Mouse (Mus musculus) adrenal gland, postnatal 4 days (tissue): Measurements from ENCODE around the gene Tmem120b. TPM values are rescaled to one million over a fixed set of nuclear protein-coding genes. Genes with fewer than 3 reads are reported as not detected.

ENCODE experiments used
- DNase-seq, 2 experiments: peaks; one replicate each; pipeline ENCODE4 v3.0.0; 2021 to 2022; ENCODE audit warnings: low spot score in 2 of 2, mixed read lengths in 2 of 2
- total RNA-seq, 2 experiments: library from RNA; stranded (reverse); gene quantifications; 2 replicates each; pipeline ENCODE4 v1.2.3; 2021

Gene Tmem120b
- total RNA-seq, 2 experiments from 2014 or later: 11.4 to 12.2 TPM

- no peak for DNase-seq
Measured at GRCm38 (mm10) chr5:123125638-123126406, 57.6 kb downstream of the Tmem120b start.

- DNase-seq: no peak
Measured at GRCm38 (mm10) chr5:123127031-123127430, 58.8 kb downstream of the Tmem120b start.

- DNase-seq: no peak
Measured at GRCm38 (mm10) chr5:123128426-123129169, 60.4 kb downstream of the Tmem120b start.

DNA sequence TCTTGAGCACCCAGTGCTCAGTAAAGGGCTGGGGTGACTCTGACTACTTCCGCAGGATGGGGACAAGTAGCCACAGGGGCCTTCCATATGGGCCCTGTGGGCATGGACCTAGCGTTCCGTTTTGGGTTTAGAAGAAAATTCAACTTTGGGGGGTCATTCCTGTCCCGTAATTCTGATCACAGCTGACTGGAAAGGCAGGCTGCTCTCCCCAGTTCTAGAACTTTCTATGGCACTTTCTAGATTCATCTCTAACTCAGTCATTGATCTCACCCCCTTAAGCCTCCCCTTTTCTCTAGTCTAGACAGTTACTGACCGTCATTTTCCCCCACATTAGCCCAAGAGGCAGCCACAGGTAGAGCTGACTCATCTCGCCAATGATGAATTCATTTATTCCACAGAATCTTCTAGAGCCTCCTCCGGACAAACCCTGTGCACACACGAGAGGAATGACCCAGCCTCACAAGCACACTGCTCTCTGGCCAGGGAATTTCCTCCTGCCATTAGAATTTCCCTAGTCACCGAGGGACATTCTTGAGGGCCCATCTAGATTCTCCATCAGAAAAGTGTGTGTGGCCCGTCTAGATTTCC lies 61.0 kb downstream of the Tmem120b start:
- no peak for DNase-seq

DNA sequence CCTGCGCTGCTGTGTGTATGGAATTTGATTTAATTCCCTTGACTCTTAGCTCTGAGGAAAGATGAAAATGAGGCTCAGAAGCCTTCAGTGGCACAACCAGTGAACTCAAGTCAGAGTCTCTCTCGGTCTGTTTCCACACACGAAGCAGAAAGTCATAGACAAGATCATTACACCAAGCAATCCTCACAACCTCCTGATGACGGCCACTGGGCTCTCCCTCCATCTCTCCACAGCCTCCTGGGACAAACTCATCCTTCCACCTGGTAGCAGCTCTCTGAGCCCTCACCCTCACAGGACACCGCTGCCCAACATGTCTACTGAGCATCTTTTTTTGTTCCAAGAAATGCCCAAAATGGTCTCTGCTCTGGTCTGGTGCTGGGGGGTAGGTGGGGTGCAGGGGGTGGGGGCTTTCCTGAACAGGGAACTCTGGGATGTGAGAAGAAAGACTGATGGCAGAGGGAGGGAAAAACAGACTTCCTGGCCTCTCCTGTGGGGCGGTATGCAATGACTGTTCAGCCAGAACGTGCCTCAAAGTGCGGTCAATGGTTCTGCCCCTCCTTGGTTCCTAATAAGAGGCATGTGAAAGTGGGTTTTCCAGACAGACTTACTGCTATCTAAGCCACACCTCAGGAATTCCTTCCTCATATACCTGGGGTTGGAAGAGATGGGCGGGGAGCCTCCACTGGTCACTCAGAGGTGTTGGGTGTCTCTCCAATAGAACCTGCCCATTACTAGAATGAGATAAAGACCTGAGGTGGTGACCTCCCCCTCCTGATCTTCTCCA lies 62.0 kb downstream of the Tmem120b start:
- DNase-seq: no peak

DNA sequence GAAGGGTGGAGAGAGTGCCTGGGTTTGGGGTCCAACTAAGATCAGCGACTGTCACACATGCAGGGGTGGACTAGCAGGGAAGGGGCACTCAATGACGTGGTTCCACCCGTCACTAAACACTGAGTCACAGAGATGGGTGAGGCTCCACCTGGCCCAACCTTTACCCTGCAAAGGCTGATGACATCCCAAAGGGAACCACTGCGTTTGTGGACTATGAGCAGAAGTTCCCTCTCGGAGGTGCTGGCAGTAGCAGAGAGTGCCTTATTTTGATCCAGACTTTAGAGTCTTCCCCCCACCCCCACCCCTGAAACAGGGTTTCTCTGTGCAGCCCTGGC lies 62.6 kb downstream of the Tmem120b start:
- no peak for DNase-seq

- peak; percentile 73 to 76 for DNase-seq
Measured at GRCm38 (mm10) chr5:123132308-123133071, 64.3 kb downstream of the Tmem120b start, which contains the start of gene Rhof. TSS of gene Rhof (minus strand) at chr5:123132692.

- DNase-seq: peak; percentile 81 to 89
Measured at GRCm38 (mm10) chr5:123133083-123133783, 65.0 kb downstream of the Tmem120b start.

DNA sequence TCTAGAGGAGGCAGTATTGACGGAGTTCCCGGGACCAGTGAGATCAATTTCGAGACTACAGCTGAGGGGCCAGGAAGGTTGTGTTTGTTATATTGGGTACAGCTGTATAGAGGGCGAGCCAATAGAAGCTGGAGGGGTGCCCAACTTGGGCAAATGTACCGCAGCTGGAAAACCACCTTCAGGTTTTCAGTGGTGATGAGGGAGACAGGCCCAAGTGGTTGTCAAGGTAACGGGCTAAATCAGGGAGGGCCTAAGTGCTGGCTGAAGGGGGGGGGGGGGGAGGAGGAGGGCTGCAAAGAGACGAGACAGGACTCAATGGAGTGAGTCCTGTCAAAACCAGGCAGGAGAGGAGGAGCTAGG lies 65.5 kb downstream of the Tmem120b start:
- DNase-seq: no peak

DNA sequence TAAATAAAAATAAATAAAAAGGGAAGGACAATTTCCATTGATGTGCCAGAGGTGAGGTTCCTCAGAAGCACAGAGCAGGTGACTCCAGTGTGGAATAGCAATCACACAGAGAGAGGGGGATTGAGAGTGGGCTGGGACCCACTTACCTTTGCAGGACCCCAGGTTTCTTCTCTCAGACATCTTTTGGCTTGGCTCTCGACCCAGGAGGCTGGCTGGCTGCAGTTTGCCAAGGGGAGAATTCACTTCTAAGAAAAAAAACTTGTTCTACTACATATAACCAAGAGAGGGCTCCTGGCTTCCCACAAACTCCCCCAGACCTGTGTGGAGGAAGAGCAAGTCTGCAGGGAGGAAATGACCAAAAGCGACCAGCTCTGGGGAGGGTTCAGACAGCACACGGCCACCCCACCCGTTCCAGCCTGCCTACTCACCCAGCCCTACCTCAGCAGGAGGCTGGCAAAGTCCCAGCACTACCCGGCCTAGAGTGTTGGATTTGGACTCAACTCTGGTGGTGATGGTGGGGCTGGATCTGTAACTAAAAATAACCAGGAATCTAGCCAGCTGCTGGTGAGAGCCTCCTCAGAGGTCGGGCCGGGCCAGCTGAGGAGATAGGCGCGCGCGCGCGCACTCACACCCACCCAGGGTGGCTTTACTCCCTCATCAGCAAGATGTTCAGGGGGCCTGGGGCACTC lies 66.1 kb downstream of the Tmem120b start:
- no peak for DNase-seq

GRCm38 (mm10) chr5:123134875-123135382 lies 66.7 kb downstream of the Tmem120b start:
- DNase-seq: no peak

DNA sequence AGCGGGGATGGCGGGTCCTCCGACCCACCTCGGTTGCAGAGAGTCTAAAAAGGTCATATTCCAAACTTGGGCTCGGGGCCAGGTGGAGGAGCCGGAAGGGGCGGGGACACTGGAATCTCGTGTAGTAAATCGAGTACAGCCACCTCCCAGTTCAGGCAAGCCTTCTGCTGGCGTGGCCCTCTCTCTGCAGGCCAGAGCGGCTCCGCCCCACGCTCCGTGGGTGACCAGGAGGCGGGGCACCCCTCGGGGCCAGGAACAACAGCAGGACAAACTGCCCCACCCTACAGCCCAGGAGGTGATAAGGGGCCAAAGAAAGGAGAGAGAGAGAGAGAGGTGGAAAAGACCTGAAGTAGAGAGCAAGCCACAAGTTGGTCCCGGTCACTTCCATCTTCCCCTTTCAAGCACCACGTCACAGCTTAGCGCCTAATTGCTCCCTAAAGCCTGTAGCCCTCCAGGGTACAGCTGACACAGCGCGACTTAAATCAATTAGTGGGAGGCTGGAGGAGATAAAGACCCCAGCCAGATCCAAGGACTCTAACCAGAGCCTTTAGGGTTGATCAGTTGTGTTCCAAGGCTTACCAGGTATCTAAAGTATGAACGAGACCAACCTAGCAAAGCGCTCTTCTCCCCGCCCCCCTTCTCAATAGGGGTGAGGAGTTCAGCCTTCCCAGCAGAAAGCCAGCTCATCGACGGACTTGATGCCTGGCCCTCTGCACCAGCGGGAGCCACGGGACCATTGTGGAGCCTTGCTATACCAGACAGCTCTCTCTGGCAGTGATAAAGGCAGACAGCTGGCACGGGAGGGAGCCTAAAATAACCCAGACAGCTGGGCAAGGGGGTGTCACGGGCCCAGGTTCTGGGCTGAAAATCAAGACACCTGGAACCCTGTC lies 67.5 kb downstream of the Tmem120b start:
- DNase-seq: peak; percentile 60 to 79

DNA sequence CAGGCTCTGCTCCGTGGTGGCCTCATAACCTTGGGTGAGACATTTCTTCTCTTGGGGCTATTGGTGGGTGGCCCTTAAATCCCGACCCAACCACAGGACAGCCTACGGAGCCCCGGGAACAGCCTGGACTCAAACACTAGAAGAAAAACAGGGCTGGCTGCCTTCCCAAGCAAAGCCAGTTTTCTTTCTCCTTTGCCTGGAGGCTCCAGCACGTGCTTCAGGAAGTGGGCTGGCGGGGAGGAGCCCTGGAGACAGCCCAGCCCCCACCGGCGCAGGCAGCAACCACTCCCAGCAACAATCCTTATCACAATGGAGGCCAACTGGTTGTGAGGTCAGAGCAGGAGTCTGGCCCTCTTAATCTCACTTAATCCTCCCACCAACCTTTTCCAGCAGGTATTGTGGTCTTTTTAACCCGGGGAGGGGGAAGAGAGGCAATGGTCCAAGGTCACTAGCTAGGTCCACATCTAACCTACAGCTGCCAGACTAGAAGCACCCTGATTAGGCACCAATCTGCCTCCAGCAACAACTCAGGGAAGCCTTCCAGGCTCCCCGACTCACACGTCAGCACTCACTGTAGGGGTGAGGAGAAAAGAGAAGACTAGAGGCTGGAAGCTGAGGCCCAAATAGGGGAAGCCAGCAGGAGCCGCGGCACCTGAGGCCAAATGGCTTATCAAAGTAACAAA lies 68.3 kb downstream of the Tmem120b start:
- DNase-seq: peak; percentile 69 to 83

- peak in 1 of 2 experiments; percentile 71 for DNase-seq
Measured at GRCm38 (mm10) chr5:123137044-123137909, 69.1 kb downstream of the Tmem120b start.

DNA sequence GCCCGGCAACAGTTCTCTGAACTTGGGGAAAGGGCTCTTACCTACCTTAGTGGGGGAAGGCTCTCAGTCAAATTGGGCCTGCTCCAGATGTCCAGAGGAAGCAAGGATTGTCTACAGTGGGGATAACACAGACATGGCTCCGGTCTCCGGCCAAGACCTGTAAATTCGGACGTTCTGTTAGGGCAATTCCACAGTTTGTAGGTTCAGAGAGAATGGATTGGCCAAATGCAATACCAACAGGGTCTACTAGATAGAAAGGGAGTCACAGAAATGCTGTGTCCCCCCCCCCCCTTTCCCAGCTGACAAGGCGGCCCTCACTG lies 69.7 kb downstream of the Tmem120b start:
- DNase-seq: no peak

DNA sequence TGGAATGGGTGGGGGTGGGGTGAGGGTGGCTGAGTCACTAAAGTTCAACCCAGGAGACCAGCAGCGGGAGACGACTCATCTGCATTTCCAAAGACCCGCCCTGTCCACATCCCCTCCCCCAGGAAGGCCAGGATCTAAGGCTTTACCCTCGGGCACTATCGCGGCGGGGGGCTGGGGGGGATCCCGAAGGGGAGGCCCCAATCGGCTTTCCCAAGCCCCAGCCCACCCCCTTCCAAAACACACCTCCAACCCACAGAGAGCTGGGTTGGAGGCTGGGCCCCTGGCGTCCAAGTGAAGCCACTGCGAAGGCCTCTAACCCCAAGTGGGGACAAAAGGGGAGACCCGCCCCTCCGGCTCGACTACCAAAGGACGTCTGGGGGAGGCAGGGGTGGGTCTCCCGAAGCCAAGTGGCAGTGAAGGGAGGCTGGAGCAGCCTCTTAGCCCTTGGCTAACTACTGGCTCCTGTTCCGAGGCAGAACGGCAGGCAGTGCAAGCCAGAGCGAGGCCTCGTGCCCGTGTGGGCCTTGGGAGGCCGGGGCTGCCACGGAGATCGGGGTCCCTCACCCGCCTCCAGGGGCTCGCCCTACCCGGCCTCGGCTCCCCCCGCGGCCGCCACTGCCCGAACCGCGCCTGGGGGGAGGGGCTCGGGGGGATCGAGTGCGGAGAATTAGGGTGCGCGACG lies 70.2 kb downstream of the Tmem120b start:
- peak in 1 of 2 experiments; percentile 66 for DNase-seq
